Mouse (Mus musculus) urinary bladder, postnatal 10 days (tissue): ENCODE measurements around the gene Cpa5.

ENCODE experiments used
- DNase-seq: peaks from one replicate; pipeline ENCODE4 v3.0.0; 2022; ENCODE audit warnings: low spot score

The Cpa5 gene

DNA sequence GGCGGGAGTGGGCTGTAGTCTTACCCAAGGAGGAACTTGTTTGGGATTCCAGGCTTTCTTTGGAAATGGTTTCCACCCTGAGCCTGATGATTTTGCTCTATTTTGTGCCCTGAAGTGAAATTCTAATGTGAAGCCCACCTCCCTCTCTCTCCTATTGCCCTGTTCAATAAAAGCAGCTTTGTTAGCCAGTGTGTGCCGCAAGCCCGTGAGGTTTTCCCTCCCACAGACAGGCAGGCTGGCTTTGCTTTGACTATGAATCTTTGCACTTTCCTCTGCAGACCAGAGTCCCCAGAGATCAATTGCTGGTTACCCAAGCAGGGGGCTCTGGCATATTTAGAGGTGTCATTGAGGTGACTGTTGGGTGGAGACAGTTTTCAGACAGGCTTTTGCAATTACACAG lies 33.7 kb downstream of the Cpa5 start:
- no peak for DNase-seq

DNA sequence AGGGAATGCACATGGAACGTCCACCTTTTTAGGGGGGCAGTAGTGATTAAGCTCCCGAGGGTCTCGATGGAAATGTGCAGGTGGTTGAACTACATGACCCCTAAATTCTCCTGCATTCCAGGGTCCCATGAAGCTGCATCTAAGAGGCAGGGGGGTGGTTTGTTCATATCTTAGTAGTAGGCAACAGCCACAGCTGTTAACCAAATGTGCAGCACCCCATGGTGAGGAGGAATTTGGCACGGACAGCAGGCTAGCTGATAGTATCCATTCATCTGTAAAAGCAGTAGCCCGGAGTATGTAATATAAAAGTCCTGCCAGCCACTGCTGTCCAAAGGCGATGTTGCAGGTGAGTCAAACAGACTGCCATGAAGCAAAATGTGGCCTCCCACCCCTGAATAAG lies 34.6 kb downstream of the Cpa5 start:
- DNase-seq = no peak

DNA sequence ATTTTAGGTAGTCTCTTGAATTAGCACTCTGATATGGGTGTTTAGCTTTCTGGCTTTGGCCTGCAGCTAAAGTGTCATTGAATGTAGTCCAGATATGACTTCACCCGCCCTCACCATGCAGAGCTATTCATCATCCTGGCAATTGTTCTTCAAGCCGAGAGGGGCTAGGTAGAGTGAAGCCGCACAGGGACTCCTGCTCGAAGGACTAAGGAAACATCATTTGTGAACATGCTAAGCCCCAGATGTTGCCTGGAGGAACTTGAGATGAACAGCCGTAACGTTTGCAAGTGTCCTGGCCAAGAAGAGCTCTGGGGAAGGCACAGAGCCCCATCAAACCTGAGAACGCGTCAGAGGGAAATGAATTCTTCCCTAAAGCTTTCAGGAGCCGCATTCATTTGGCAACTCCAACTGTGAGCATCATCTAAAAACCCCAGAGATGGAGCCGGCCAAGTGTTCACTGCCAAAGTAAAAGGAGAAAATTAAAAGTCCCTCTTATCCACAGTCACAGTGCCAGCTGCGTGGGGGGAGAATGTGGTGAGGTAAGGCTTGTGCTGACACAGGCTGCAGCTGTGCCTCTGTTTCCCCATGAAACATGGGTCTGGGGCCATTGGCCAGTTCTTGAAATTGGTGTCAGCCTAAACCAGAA lies 39.0 kb downstream of the Cpa5 start:
- no peak for DNase-seq

DNA sequence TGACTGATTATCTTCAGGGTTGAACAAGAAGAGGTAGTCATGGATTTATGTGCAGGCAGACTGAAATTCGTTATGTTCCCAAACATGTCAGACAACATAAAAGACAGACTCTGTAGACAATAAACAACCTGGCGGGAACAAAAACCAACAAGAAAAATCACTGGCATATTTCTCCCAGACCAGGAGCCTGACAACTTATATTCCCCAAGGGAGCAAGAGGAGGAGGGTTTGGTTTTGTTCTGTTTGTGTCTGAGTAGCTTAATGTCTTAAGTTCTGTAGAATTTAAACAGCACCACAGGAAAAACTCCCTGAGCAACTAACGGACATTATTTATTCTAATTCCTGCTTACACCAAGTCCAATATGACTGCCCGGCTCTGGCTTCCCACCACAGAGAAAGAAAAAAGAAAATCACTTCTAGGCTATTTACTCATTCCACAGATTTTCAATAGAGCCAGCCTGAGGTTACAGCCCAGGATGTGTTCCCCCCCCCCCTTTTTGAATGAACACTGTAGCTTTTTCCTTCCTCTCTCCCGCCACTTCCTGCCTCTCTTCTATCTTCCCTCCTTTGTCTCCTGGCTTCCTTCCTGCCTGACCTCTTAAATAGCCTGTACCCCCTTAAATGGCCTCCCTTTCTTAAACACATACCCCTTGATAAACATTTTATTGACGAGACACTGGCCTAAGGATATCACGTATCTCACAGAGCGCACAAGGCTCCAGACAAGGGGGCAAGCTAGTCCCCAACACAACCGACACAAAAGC lies 41.8 kb downstream of the Cpa5 start:
- no peak for DNase-seq

DNA sequence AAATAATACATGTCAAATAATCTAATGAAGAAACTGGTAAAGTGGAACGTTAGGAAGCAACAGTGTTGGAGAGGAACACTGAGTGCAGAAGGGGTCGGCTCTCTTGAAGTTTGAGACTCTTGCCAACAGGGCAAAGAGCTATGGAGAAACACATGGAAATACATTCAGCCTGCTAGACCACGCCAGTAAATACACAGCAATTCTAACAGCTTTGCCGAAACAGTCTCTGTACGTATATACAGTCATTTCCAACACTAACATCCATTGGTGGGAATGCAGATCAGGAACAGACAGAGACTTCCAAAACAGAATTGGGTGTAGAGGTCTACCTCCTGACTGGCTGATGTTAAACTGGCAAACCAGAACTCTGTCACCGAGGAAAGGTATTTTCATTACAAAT lies 42.7 kb downstream of the Cpa5 start:
- no peak for DNase-seq

DNA sequence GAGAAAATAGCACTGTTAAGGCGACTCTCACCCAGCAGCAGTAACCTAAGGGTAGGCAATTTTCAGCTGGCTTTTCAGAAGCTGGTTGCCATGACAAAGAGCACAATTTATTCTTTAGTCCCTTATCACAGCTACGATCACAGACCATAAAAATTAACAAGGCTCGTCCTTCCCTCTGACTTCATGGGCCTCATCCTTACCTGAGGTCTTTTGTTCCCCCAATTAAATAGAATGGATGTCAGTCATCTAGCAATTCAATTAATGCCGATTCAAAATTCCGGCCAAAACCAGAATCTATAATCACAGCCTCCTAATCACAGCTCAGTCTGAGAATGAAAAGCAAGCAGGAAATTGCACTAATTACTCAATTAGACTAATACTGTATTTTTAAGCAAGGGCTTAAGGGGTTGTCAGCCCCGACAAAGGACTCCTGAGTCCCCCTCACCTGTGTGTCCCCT lies 43.6 kb downstream of the Cpa5 start:
- no peak for DNase-seq

DNA sequence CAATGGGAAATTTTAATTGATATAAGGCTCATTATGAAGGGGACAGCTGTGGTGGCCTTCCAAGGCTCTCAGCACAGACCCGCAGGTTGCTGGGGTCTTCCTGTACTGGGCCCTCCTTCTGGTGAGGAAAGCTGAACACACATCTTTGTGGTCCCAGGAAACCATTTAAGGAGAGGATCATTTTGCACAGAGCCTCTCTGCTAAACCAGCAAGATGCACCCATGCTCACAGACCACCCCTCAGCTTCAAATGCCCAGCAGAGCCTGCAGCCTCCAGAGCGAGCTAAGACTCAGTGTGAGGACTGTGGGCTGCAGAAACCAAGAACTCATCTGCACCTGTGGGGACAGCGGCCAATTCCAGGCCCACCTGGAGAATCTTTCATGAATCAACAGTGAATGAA lies 44.1 kb downstream of the Cpa5 start:
- DNase-seq = no peak

DNA sequence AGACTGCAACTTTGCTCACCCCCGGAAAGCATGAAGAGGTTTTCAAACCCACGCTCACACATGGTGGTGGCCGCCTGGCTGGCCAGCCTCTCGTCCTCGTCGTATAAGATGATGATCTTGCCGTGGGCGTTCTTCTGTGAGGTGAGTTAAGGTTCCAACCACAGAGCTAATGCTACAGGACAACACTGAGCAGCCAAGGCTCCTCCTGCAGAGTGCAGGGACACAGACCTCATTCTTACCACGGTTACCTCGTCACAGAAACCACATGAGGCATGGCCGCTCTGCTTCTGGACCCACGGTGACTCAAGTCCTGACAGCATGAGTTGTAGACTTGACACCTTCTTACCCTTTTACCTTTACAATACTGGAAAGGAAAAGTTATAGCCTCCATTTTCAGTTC lies 46.5 kb downstream of the Cpa5 start:
- no peak for DNase-seq

DNA sequence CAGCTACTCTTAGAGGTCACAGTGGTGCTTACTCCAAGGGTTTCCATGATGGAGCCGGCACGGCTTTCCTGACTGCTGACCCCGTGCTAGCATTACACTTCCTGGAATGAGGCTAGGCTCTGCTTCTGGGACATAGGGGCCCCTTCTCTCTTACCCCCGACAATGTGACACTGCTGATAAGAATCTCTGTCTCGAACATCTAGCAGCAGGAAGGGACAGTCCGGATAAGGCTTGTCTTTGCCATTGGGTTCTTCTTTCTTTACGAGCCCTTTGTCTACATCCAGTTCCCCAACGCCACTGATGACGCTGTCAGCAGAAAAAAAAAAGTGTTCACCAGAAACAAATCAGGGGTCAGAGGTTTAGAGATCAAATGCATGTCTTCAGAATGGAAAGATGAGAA lies 47.8 kb downstream of the Cpa5 start:
- no peak for DNase-seq

DNA sequence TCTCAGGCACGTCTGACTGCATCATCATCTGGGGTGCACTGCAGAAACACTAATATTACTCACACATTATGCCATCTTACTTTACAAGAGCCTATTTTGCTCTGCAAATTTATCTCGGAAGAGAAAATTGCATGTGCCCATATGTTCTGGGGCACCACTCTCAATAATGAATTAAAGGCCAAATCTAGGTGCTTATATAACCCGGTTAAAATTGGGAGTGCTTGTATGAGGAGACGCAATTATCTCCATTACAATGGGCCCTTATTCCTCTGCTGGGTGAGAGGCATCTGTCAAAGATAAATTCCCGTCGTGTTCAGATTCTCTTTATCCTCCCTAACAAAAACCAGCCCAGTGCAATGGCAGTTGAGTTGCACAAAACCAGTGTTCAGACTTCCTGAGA lies 54.0 kb downstream of the Cpa5 start:
- DNase-seq = no peak

DNA sequence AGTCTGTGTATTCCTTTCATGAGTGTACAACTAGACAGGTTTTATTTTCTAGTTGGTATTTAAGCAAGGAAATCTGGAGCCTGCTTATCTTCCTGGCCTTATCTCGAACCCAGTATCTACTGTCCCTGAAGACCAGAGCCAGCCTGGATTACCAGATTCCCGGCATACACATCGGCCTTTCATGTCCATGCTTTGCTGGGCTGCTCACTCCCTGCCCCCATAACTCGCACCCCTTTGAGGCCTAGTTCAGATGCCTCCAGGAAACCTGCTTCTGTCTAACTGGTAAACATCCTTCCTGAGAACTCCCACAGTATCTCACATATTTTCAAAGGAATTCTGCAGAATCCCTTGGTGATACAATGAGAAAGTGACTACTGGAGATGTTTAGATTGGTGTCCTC lies 54.5 kb downstream of the Cpa5 start:
- DNase-seq = no peak

DNA sequence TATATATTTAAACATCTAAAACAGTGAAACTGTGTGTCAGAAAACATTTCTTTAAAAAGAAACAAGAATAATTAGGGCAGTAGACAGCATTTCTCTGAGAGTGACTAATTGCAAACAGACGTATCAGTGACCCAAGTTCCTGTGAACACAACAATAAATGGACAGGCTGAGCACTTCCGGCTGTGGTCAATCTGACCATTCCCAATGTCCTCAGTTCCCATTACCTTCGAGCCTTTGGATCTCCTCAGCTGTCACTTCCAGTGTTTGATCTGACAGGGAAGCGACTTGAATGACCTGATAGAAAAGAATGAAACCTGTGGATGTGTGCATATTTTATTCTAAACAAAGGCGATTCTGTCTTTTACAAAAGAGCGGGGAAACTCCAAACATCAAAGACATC lies 55.2 kb downstream of the Cpa5 start:
- DNase-seq = no peak

DNA sequence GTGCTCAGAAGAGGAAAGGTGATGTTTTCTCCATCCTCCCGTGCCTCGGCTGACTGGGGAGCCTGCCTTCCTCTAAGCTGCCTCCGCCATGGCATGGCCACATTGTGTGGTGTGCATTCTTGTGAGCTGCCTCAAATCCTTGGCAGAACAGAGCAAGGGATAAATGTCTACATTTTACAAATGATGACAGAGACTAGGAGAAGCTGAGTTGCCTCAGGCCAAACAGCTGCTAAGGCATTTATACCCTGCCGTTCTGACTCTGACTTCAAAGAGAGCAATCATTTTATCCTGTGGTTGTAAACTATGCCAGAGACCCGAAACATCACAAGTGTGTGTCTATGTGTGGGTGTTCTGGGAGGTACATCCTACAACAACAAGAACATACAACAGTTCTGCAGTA lies 56.8 kb downstream of the Cpa5 start:
- no peak for DNase-seq

DNA sequence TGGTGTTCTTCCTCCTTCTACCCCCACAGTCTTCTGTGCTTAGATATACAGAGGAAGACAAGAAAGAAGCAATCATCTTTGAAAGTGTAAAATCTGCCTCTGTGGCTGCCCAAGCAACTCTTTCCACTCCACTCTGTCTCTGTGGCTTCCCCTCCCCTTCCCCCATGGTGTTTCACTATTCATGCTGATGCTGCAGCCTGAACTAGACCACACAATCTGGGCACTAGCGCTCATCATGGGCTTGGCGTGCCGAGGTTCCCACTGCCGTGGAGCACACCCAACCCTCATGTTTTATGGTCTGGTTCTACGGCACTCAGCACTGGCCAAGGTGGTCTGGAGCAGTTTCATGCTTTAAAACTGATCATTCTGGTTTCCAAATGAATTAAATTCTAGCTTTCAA lies 60.9 kb downstream of the Cpa5 start:
- DNase-seq = no peak

DNA sequence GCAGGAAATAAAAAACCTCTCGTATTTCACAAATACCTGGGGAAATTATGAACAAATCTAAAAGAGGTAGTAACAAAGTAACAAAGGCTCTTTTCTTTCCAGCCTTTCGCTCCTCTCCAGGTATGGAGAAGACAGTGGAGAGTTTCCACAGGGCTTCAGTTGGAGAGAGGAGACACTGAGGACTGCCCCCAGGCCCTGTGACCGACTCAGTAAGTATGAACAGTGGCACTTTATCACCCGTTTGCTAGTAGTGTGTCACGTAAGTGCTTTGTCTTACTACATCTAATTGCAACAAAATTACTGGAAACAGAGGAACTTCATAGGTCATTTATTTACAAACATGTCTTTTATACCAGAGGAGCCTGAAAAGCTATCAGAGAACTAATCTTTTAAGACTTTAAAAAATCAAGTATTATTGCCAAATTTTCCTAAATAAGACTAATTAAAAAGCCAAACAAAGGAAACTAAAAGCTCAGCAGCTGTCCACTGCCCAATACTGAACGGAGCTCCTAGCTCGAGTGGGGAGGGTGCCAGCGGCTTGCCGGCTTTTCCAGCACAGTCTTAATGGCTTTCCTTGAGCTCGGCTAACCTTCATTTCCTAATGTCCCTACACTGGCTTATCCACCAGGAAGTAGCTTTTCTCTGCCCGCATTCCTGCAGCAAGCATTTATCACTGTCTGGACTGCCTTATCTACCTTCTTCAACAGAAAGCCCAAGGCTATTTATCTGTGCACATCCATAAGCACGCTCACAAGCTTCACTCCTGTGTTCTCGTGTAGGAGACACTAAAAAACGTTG lies 63.2 kb downstream of the Cpa5 start:
- no peak for DNase-seq

DNA sequence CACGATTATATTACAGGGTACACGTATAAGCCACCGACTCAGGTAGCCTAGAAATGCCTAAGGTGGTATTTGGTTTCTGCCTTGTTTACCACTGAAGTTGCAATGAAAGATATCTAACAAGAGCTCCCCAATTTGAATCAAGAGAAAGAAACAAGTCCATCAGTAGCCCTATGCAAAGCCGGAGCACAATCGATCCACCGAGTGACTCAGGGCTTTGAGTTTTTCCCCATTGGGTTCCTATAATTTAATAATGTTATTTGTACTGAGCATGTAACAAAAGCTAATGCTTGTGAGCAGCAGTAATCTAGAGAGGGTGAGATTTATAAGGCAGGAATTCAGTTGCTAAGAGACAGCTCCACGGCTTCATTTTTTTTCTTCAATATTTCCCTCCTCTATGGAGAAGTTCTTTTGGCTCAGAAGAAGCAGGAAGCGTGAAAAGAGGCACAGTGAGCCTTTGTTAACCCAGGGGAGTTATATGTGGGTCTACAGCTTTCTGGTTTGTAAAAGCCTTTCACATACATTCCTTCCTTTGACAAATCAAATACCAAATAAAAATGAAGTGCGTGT lies 64.0 kb downstream of the Cpa5 start:
- DNase-seq = no peak

DNA sequence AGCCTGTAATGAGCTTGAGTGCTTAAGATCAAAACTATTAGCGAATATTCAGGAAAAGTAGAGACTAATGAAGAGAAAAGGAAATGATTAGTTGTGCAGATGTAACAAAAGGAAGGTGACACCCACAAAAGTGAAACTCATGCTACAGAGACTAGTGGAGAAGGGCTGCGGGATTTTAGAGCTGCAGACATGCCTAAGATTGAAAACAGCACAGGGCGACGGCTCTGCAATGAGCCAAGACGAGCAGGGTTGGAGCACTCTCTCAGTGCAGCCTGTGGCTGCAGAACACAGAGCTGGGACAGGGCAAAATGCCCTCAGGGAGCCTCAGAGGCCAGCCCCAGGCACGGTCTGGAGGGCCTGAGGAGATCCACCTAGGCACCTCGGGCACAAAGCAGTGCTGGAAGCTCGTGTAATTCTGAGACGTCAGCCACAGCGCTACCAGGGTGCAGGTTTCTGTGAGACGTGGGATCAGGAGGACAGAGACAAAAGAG lies 64.5 kb downstream of the Cpa5 start:
- DNase-seq = no peak

DNA sequence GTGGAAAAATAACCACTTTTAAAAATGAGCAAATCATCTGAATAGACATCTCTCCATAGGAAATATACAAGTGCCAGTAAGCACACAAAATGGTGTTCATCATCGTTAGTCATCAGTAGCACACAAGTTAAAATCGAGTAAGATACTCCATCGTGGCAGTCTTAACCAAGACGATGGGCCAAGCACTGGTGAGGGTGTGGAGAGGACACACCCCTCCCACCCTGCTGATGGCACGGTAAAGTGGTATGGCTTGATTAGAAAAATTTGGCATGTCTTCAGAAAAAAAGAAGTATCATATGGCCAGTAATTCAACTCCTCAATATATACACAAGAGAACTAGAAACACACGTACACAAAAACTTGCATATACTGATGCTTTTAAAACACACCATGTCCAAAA lies 65.7 kb downstream of the Cpa5 start:
- no peak for DNase-seq

DNA sequence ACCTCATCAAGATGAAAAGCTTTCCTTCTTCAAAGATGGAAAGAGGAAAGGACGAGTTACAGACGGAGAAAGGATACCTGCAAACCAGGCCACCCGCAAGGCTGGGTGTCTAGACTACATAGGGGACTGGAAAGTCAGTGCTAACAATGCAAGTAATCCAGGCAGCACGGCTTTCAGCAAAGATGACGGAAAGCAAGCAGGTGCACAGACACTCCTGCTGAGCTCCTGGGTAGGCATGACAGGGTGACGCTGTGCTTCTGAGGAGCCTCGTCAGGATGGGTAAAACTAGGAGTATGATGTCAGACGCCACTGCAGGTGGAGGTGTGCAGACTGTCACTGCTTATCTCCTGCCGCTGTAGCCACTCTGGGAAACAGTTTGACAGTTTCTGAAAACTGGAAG lies 66.8 kb downstream of the Cpa5 start:
- DNase-seq = no peak

DNA sequence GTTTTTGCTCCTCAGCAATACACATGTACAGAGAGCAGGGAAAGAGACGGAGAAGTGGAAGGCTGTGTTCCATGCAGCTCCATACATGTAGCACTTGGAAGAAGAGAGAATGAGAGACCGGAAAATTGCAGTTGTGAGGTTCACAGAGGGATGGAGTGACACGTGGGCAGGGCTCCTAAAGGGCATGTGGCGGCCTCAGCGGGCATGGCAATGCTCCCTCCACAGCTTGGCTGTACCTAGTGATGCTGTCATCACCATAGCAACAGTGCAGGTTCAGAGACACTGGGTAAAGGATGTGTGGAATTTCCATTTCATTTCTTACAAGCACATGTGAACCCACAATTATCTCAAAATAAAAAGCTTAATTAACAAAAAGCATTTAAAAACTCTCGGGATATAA lies 67.7 kb downstream of the Cpa5 start:
- DNase-seq = no peak

DNA sequence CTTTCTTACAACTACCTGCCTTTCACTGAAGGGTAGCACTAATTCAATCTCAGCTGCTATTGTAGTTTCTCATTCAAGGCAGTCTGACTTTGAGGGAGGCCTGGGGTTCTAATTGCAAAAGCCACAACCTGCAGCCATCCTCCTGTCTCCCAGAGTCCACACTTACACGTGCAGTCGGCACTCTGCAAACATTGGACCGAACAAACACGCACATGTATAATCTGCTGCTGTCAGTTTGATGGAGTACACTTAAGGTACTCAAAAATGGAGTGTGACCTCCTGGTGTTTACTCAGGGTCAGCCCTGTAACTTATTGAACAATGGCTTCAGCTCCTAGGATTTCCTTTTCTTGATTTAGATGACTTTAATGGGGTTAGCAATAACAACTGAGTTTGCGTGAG lies 68.8 kb downstream of the Cpa5 start:
- no peak for DNase-seq

DNA sequence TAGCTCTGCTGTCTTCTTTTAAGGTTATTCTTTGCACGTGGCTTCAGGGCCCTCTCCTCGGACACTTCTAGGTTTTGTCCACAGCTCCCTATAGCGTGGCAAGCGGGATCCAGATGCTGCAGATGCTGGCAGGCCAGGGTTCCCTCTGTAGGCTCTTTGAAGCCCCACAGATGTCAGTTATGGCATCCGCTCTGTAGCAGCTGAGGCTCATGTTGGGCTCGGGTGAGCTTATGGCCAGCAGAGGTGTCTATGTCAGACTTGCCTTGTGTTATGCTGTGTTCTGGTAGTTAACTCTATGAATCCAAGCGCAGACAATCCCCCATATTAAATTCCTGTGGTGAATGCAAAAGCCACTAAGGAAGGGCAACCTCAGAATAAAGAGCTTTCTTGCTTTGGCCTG lies 69.6 kb downstream of the Cpa5 start:
- no peak for DNase-seq
